Mouse (Mus musculus) yolk sac, embryonic 10.5 days (tissue): ENCODE data around the gene Vhl.
A peak's percentile ranks its signal among the peaks of the same experiment; 100 is the strongest.
"Not testable (repeated sequence)": the region's sequence is repeated elsewhere in the genome, so short reads cannot be mapped to it uniquely, and the experiment has no call there.

Source experiments
- DNase-seq: peaks from one replicate; pipeline ENCODE4 v3.0.0-alpha.2; 2017; ENCODE audit warnings: low spot score

Vhl gene

DNA sequence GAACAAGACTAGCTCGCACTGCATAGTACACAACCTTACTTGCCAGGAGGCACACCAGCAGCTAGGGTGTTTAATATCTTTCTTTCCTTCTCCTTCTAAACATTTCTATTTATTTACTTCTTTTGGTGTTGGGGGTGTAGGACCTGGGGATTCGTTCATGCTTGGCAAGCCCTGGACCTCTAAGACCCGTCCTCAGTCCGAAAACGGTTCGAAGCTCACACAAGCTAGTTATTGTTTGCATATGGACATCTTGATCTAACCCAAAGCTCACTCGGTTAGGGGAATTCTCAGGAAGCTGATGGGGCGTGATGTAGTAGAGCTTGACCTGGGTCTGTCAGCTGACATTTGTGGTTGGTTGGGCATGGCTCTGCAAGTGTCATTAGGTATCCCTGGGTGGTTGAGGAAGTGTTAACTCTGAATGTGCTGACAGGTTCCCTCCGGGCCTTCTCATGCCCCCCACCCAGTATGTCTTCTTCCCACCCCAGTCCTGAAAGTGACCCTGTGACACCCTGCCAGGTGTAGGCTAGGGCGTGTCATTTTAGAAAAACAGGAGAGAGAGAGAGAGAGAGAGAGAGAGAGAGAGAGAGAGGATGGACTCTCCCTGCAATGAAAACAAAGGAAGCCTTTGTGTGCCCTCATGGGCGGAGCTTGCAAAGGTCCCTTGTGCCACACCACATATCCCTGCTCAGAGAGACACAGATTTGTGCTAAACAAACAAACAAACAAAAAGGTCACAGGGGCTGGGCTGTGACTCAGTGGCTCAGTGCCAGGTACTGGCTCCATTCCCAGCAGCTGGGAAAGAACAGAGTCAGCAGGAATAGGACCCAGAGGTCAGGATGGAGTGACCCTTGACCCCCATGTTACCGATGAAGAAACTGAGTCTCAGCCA lies 37.8 kb downstream of the Vhl start:
- DNase-seq, result peak; percentile 78

DNA sequence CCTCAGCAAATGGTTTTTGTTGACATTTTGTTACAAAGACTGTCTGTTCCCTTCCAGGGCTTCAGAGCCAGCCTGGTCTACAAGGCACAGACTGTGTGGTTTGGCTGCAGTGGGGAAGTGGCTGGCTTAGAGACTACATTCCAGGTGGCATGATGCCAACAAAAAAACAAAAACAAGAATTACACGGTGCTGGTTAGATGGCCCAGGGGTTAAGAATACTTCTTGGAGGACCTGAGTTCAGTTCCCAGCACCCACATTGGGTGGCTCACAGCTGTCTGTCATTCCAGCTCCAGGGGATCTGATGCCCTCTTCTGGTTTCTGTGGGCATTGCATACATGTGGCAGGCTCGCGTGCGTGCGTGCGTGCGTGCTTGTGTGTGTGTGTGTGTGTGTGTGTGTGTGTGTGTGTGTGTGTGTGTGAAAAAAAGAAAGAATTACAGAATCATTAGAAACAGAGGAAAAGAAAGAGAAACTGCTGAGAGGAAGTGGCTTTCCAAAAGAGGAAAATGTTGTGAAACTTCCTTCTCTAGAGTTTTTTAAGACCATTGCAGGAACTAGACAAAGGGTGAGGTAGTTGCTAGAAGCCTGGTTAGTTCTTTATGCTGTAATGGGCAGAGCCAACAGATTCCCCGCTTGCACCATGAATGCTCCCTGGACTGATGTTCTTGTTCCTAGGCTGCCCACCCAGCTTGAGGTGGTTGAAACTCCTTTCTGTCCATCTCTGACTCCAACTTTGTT lies 39.4 kb downstream of the Vhl start:
- no peak for DNase-seq

DNA sequence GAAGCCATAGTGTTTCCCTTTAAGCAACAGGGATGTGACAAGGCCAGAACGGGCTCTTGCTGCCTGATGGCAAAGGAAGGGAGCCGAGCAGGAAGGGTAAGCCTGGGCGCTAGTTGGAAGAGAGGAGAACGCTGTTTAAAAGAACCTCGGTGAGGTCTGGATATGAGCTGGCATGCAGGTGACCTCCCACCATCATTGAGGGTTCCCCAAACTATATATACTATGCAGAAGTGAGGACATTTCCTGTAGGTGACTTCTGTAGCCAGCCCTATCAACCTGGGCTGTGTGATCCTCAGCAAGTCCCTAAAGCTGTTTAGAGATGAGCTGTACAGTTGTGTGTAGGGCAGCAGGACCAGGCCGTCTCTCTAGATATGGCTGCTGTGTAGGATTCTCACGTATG lies 40.5 kb downstream of the Vhl start:
- DNase-seq, result no peak

DNA sequence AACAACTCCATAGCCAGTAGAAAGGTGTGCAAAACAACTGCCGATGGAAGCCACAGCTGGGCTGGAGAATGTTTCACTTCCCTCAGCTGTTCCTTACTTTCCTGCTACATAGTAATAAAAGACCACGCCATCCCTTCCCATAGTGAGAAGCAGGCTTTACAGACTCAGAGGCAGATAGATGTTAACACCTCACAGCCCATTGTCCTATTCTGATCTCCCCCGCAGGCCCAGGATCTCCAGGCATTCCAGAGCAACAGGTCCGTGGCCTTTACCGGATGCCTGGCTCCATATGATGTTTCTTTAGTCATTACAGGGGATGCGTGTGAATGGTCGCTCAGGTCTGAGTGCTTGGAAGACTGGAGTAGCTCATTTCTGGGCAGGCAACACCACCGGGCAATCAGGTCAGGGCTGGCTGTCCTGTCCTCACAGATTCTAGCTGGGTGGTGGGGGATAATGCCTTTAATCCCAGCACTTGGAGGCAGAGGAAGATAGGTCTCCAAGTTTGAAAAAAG lies 43.9 kb downstream of the Vhl start:
- DNase-seq, result no peak

DNA sequence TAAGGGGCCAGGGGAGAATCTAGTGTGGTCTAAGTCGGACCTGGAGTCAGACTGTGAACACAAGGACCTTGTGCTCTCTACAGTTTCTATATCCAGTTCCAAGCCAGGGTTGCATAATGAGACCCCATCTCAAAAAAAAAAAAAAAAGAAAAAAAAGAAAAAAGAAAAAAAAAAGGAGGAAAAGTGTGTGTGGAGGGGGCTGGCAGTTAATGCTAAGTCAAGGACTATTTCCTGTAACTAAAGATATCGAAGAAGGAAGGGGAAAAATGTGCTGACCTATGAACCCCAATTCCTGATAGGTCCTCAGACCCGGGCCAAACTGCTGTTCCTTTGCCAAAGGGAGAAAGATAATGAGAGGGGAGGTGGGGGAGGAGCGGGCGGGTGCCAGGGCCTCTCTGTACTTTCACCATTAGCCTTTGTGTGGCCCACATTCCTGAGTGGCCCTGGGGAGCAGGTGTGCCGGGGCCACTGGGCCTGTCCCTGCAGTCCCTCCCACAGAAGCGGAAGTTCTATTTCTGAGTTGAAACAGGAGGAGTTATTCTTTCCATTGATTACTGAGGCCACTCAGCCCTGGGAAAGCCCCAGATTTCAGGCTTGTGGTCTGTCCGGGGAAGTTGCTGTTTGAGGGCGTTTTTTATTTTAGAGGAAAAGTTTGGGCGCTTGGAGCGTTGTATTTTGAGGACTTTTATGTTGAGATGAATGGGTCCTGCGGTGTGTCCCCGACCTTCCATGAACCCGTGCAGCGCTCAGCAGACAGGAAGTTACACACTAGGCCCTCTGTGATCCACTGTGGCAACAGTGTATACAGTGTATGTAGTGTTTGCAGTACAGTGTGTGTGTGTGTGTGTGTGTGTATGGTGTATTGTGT lies 44.8 kb downstream of the Vhl start:
- DNase-seq, result no peak

DNA sequence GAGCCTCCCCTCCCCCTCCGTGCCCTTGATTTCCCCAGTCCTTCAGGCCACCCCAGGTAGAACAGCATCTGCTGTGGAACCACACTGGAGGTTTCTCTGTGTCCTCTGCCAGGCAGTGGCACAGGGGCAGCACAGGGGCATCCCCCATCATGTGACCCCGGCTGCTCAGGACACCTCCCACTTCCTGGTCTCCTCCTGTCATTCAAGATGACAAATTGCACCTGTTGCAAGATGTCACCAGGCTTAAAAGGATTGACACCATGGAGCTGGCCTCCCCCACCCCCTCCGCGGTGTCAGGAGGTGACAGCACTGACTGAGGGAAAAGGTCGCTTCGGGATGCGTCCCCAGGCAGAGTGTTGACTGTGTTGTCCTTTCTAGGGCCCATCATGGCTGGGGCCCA lies 46.1 kb downstream of the Vhl start:
- peak; percentile 45 for DNase-seq

DNA sequence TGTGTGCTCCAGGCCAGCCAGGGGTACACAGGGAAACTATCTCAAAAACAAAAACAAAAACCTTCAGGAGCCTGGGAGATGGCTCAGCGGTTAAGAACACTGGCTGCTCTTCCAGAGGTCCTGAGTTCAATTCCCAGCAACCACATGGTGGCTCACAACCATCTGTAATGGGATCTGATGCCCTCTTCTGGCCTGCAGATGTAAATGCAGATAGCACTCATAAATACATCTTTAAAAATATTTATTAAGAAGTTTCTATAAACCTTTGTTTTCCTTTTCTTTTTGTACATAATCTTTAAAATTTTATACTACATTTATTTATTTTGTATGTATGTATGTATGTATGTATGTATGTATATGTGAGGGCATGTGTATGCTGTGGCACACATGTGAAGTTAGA lies 48.3 kb downstream of the Vhl start:
- not testable (repeated sequence) for DNase-seq

DNA sequence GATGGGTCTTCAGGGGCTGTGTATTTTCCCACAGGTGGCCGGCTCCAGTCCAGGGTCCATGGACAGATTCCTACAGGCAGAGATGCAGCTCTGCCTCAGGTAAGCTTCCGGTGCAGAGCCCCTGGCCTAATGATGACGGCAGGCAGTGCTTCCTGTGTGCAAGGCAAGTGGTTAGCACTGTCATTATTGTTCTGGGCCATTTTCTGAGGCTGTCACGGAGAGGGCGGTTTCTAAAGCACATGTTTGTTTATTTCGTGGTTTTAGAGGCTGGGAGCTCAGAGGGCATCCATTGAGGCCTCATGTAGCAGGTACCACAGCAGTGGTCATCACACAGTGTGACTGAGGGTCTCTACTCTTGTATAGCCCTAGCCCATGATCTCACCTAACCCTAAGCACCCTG lies 49.2 kb downstream of the Vhl start:
- DNase-seq, result no peak

DNA sequence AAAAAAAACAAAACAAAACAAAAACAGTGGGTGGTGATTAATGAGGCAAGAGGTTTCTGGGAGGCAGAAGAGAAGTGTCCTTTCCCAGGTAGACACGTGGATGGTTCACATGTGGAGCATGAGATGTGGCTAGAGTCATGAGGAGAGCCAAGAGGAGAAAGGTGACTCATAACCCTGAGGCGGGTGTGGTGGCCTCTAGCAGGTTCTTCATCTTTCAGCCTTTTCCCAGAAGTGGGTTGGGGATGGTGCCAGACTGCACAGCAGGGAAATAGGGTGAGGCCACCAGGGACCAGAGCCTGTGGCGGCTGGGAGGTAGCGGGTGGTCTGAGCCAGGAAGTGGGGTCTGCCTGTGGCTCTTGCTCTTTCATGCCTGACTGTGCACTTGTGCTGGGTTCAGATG lies 51.5 kb downstream of the Vhl start:
- DNase-seq, result no peak

DNA sequence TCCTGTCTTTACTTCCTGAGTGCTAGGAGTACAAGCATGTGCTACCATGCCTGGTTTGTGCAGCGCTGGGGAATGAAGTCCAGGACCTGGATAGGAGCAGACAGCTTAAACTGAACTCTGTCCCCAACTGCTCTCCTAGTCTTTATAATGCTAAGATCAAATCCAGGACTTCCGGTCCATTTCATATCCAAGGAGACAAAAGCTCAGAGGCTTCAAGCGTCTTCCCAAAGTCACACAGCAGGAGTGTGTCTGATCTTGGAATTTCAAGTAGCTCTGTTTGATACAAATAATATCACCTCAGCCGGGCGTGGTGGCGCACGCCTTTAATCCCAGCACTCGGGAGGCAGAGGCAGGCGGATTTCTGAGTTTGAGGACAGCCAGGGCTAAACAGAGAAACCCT lies 52.2 kb downstream of the Vhl start:
- no peak for DNase-seq

DNA sequence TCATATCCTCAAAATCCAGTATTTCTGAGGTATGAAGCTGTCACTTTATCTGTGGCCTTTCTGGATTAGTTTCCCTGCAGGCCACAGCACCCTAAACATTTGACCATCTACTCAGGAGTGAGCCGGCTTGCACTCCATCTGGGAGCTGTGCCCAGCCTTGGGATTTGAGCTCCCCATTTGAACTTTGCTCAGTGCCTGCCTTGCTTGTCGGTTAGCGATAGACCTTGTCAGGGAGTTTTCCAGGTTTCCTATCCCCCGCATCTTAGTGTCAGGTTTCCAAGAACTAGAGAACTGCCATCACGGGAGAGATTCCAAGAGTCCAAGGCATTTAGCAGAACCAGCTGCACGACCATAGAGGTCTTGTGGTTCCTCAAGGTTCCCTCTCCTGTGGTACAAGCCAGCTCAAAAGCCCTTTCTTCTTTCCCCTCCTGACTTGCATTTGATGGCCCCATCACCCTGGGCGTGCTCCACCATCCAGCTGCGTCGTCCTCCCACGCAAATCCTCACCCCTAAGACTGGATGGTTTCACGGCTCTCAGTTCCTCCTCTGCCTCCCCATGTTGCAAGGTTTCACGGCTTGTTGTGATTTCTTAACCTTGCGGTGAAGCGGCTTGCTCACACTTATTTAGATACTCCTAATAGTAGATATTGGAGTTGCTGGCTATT lies 53.4 kb downstream of the Vhl start:
- peak; percentile 57 for DNase-seq

DNA sequence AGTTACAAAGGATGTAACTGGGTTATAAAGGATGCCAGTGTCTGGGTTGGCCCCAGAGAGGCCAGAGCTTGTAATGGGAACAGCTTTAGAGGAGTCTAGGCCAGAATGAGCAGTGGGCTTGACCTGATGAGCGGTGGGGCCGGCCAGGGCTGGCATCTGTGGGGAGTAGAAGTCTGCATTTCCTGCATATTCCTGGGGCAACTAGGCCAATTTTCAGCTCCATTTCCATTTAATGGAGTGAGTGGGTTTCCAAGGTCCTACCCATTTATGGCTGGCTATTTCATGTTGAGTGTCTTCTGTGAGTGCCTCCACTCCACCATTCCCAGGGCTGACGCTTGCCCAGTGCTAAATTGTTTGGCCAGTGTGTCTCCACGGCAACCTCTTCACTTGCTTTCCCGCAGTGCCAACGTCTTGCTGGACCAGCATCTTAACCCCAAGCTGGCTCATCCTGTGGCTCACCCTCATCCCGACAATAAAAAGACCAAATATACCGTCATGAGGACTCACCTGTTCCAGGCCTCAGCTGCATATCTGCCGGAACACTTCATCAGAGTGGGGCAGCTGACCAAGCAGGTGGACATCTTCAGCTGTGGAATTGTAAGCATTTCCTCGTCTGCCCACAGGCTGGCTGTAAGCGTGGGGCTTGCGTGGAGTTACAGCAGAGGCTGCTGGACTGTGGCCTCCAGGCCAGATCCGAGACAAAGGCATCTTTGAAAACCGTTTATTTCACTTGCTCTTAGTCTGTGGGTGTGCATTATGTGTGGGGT lies 54.7 kb downstream of the Vhl start:
- DNase-seq, result no peak

DNA sequence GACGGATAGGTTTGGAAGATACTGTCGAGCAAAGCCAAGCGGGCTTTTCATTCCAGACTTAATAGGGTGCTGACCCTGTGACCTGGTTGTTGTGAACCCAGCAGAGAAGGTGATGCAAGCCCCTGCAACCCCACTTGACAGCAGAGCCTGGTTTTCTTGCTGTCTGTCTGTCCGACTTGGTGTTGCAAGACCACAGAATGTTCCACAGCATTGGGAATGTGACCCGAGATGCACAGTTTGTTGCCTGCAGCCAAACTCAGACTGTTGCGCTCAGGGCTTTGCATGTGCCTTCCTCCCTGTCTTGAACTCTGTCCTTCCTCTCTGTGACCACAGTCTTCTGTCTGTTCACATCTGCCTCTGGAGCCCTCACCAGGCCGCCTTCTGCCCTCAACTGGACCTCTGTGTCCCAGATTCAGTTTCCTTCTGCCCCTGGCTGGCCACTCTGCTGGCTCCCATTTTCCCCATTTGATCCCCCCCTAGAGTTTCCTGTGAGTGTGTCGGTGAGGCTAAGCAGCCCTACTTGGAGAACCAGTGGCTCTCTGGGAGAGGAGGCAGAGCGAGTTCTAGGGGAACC lies 56.3 kb downstream of the Vhl start:
- DNase-seq, result peak; percentile 48
